Mouse (Mus musculus) kidney, adult 2 months (tissue): Measurements from ENCODE around the gene Lipe.

Experiments
- CTCF ChIP-seq: fragments of 200-500 bp; conservative IDR thresholded peaks from 2 replicates; pipeline ENCODE4 v1.5.1; 2011; ENCODE audit warnings: low read depth, mild to moderate bottlenecking, control low read depth, low read length, moderate library complexity, mixed read lengths; ENCODE audit not compliant: insufficient read depth, insufficient read length
- POLR2A ChIP-seq: fragments of 200-500 bp; IDR thresholded peaks from one replicate; pipeline ENCODE4 v1.6.1; 2011; ENCODE audit warnings: low read depth, low read length, control low read depth

DNA sequence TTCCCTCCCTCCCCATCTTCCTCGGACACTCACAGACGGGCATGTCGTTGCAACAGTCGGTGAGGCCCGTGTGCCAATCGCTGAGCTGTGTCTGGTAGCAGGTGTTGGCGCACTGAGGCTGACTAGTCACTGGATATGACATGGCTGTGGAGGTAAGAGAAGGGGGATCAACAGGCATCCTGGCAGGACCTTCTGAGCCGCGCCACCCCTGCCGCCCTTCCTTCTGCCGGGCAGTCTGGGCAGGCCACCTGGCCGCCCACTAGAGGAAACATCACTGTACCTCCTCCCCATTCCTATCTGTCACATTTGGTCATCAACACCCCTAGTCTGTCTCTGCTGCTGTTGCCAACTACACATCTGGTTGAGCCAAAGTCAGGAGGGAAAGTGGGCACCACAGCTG is 30.2 kb downstream of the Lipe start:
- no peak for TF ChIP-seq POLR2A
- no peak for TF ChIP-seq CTCF
